In the genomic region with DNA sequence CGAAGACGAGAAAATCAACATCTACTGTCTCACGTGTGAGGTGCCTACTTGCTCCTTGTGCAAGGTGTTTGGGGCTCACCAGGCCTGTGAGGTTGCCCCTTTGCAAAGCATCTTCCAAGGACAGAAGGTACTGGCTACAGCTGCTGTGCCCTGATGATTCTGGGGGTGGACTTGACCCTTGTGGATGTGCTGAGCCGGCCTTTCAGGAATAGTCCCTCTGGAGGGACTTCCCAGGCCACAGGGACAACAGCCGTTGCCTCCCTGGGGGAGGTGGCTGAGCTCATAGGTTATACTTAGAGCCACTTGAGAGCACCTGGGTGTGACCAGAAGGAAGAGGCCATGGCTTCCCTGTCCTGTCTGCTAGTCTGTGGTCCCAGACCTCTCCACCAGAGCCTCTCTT, we compare ENCODE assay signal across 17 mouse cellular contexts. TPM values are rescaled to one million over a fixed set of nuclear protein-coding genes. Genes with fewer than 3 reads are reported as not detected.
"Had no signal": no experiment of that assay in that cellular context is flagged by ENCODE, and none has a peak within 500 bp of the region (broad histone marks: within the 10 kb centered on the region; RNA-seq: fewer than 3 reads in every experiment).

No protein-coding gene starts in this region.

- ATAC-seq: lung, postnatal 0 days; midbrain, embryonic 13.5 days had no signal

- H3K9ac ChIP-seq: liver, embryonic 15.5 days; midbrain, embryonic 13.5 days; neural tube, embryonic 15.5 days had no signal

- H3K4me1 ChIP-seq: liver, embryonic 15.5 days; midbrain, embryonic 13.5 days had no signal

- H3K27ac ChIP-seq: left cerebral cortex, adult 2 months; limb, embryonic 10.5 days; liver, embryonic 15.5 days; midbrain, embryonic 13.5 days; neural tube, embryonic 15.5 days; stomach, postnatal 0 days had no signal

- DNase-seq: lung, adult 2 months; lung, postnatal 36 days; right cerebral cortex, adult 18-20 months; right cerebral cortex, postnatal 25 days; thymus, postnatal 4 days had no signal

- H3K27me3 ChIP-seq: midbrain, embryonic 13.5 days; neural tube, embryonic 15.5 days had no signal

- H3K4me2 ChIP-seq: liver, embryonic 11.5 days; liver, embryonic 15.5 days; midbrain, embryonic 13.5 days; neural tube, embryonic 15.5 days had no signal

- H3K9me3 ChIP-seq: limb, embryonic 10.5 days; liver, embryonic 15.5 days; midbrain, embryonic 13.5 days; neural tube, embryonic 15.5 days had no signal

- H3K36me3 ChIP-seq: limb, embryonic 10.5 days; liver, embryonic 15.5 days; midbrain, embryonic 13.5 days; neural tube, embryonic 15.5 days had no signal

- H3K4me3 ChIP-seq: left cerebral cortex, adult 2 months; limb, embryonic 10.5 days; liver, embryonic 15.5 days; midbrain, embryonic 13.5 days; neural tube, embryonic 15.5 days had no signal

RNA-seq across cellular contexts. Expression of a gene that starts 4.8 kb away (rescaled TPM):
- total RNA-seq: layer of hippocampus, postnatal 25 days; megakaryocyte progenitor cell, adult 5-6 weeks had no signal

RNA-seq across cellular contexts. Expression of a gene that starts 23.3 kb away (rescaled TPM):
- total RNA-seq: left cerebral cortex, adult 2 months; midbrain, postnatal 0 days had no signal
- polyA plus RNA-seq: limb, embryonic 10.5 days; liver, embryonic 11.5 days; neural tube, embryonic 11.5 days had no signal
